Mouse (Mus musculus) macrophage (primary cell): ENCODE measurements around the gene Sgpp2. TPM values are rescaled to one million over a fixed set of nuclear protein-coding genes. Genes with fewer than 3 reads are reported as not detected.

Experiments
- H3K27ac ChIP-seq: fragments of 350-480 bp; formaldehyde crosslinking; 2 replicates; pipeline ENCODE4 v1.9.0; 2021
- H3K36me3 ChIP-seq: fragments of 350-480 bp; formaldehyde crosslinking; 2 replicates; pipeline ENCODE4 v1.9.0; 2021; ENCODE audit errors: inconsistent target
- H3K4me3 ChIP-seq: fragments of 350-480 bp; formaldehyde crosslinking; 2 replicates; pipeline ENCODE4 v1.9.0; 2021; ENCODE audit errors: inconsistent target
- H3K79me2 ChIP-seq: fragments of 350-480 bp; formaldehyde crosslinking; 2 replicates; pipeline ENCODE4 v1.9.0; 2021; ENCODE audit errors: inconsistent target
- WGBS: methylation state at CpG from one replicate; pipeline ENCODE4 v1.1.7; 2026; ENCODE audit warnings: inconsistent platforms; ENCODE audit not compliant: missing documents; 5-methylcytosine and 5-hydroxymethylcytosine counted together
- polyA plus RNA-seq: library from polyadenylated mRNA; stranded (reverse); fragments of 250-400 nt; gene quantifications from 3 replicates; pipeline ENCODE4 v1.2.4, GENCODE M21; 2018; ENCODE audit warnings: inconsistent platforms

Gene Sgpp2
- polyA plus RNA-seq, 1 experiment from 2014 or later = not detected

DNA sequence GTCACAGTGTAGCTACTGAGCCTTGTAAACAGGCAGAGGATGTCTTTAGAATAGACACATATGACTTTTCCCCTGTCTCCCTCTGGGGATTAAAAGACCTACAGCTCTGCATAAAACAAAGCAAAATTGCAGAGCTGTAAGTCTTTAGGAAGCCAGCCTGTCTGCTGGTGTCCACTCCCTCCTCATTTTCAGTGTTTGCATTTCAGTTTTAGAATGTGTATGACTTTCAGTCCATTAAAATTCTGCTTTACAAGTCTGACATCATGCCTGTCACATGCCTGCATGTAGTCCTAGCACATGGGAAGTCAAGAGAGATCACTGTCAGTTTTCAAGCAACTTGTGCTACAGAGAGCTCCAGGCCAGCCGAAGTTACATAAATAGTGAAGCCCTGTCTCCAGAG, 47.7 kb downstream of the Sgpp2 start:
- H3K27ac ChIP-seq = no peak overlapping the region
- H3K4me3 ChIP-seq = no peak overlapping the region
- H3K79me2 ChIP-seq = no peaks in the 10 kb centered on the region
- no peaks in the 10 kb centered on the region for H3K36me3 ChIP-seq
- 100% methylated on average over 1 of the region's 1 CpGs for WGBS

DNA sequence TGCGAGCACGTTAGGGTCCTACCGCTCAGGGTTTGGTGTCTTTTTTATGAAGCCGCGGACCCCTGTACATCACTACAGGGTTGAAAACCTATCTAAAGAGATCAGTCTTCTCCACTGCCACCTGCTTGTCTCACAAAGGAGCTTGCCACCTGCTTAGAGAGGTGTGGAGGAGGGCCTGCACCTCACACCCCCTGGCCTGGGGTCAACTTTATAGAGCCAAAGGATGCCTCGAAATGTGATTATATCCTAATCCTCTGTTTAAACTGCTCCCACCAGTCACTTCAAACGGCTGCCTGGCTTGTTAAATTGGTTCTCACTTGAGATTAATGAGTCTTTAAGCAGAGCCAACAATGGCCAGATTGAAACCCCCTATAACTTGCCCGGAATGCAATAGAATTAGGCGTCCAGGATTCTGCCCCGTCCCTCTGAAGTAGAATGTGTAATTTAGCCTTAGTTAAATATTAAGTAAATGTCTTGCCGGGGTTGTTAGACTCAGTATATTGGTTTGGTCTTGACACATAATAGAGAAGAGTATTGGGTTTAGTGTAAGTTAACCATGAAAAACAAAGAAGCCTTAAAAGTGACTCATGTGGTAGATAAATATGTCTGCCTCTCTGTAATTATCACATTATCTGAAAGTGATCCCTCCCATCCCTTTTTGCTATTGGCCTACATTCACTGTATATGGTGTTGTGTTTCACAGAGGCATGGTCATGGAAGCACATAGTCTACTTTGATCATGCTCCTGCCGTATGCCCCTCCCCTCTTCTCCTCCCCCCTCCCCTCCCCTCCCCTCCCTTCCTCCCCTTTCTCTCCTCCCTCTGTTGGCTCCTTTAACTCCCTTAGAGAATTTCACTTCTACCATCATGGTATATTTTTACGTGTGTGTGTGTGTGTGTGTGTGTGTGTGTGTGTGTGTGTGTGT, 54.1 kb downstream of the Sgpp2 start:
- Histone ChIP-seq H3K79me2 (no peaks in the 10 kb centered on the region), H3K36me3 (no peaks in the 10 kb centered on the region), H3K27ac (no peak overlapping the region), H3K4me3 (no peak overlapping the region)
- WGBS = 81% methylated on average over 11 of the region's 13 CpGs

DNA sequence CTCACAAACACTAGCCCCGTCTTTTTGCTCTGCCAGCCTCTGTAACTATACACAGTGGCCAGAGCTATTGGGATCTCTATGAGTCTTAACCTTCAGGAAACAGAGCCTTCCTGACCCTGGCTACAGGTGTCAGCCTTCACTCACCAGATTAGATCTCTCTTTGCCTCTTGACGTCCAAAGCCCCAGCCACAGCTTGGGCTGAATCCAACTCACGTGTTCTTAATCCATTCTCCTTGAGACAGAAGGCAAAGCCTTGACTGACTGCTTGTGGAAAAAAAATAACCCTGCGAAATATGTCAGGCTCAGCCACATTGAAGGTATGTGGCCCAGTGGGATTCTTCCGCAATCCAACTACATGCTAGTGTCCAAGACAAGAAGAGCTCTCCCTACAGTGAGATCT, 57.7 kb downstream of the Sgpp2 start:
- Histone ChIP-seq H3K4me3 (no peak overlapping the region), H3K27ac (no peak overlapping the region), H3K79me2 (no peaks in the 10 kb centered on the region), H3K36me3 (no peaks in the 10 kb centered on the region)
- WGBS = 62% methylated on average over 5 of the region's 5 CpGs

DNA sequence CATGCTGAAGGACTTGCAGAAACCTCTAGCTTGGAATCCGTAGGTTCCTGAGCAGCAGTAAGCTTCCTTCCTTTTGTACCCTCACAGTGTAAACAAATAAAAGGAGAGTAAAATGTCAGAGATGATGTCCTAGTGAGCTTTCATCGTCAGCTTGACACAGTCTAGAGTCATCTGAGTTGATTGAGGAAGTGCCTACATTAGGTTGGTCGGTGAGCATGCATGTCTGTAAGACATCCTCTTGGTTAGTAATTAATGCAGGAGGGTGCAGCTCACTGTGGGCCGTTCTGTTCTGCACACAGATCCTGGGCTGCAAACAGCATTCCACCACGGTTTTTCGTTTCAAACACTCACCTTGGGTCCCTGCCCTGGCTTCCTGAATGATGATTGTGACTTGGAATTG, 60.0 kb downstream of the Sgpp2 start:
- Histone ChIP-seq H3K79me2 (no peaks in the 10 kb centered on the region), H3K27ac (no peak overlapping the region), H3K36me3 (no peaks in the 10 kb centered on the region), H3K4me3 (no peak overlapping the region)
- 29% methylated on average over 6 of the region's 6 CpGs for WGBS

DNA sequence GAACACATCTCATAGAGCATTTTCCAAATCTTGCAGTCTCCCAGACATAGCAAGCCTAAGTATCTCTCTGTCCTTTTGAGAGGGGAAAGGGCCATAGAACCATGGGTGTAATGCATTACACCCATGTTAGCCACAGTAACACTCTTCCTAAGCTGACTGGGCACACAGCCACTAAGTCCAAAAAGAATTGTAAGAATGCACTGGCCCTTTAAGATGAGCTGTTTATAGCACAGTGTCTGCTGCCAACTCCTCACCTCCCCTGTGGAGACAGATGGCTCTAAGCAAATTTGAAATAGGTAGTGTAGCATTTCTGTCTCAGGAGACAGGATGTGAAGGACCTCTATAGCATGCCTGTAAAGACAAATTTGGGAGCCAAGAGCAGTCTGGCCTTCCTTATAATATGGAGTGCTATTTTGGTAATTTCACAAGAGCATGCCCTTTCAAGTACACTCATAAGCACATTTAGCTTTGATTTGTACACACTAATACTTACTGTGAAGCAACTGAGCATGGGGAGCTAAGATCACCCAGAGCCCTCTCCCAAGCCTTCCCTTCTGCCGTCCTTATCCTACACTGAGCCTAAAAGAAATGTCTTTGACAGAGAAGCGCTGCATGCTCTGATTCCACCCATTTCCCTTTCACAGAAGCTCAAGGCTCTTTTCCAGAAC, 61.6 kb downstream of the Sgpp2 start:
- WGBS = 72% methylated on average over 2 of the region's 2 CpGs
- Histone ChIP-seq H3K4me3 (no peak overlapping the region), H3K27ac (no peak overlapping the region), H3K36me3 (no peaks in the 10 kb centered on the region), H3K79me2 (no peaks in the 10 kb centered on the region)

DNA sequence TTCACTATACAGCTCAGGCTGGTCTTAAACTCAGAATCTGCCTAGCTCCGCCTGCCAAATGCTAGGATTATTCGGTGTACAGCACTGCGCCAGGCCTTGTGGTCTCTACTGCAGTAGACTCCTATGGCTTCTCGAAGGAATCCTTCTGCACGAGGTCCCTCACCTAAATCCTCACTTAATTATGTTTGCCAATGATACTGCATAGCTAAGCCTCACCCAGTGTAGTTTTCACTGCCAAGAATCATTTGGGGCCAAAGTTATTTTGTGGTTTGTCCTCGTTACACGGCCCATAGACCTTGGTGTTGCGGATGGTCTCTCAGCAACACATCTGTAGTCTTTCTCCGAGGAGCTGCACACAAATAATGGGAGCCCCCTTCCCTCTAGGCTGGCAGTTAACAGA, 62.2 kb downstream of the Sgpp2 start:
- no peaks in the 10 kb centered on the region for H3K79me2 ChIP-seq
- 89% methylated on average over 9 of the region's 9 CpGs for WGBS
- no peak overlapping the region for H3K27ac ChIP-seq
- H3K4me3 ChIP-seq = no peak overlapping the region
- H3K36me3 ChIP-seq = no peaks in the 10 kb centered on the region

DNA sequence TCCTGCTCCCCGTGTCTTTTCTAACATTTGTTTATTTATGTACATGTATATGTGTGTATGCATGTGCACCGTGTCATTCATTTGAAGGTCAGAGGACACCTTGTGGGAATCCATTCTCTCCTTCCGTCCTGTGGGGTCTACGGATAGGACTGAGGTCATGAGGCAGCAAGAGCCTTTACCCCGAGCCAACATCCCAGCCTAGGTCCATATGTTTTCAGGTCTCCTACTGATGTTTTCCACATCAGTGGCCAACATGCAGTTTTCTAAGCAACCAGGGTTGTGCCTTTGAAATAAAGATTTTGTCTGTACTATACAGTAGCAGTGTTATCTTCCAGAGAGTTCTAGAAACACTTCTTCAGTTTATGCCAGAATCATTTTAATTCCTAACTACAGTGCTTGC, 63.7 kb downstream of the Sgpp2 start:
- Histone ChIP-seq H3K4me3 (no peak overlapping the region), H3K36me3 (no peaks in the 10 kb centered on the region), H3K27ac (no peak overlapping the region), H3K79me2 (no peaks in the 10 kb centered on the region)
- WGBS = 97% methylated on average over 4 of the region's 5 CpGs

DNA sequence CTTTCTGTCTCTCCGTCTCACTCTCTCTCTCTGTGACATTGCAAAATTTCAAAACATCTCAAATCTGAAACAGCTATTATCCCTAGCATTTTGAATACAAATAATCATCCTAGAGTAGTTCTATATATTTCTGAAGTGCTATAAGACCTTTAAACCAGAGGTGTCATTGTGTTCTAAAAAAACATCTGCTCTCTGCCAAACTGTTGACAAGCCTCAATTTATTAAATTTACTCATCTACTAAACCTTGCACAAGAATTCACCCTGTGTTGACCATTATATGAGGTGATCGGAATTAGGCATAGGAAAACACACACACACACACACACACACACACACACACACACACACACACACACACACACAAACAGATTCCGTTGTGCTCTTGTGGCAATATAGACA, 64.9 kb downstream of the Sgpp2 start:
- 90% methylated on average over 2 of the region's 3 CpGs for WGBS
- no peaks in the 10 kb centered on the region for H3K79me2 ChIP-seq
- H3K36me3 ChIP-seq = no peaks in the 10 kb centered on the region
- H3K4me3 ChIP-seq = no peak overlapping the region
- no peak overlapping the region for H3K27ac ChIP-seq

DNA sequence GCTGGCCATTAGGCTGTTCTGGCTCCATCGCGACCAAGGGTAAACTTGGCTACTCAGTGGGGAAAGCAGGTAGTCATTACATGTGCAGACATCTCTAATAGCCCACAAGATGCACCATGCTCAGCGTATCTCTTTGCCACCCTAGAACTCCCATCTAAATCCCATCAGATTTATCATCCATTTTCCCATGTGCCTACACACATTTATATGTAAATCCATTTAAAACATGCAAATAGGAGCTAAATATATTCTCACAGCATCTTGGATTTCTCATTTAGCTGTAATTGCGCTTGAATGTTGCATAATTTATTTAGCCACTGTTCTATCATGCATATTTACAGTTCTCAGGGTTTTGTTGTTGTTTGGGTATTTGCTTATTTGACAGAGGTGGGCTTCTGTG, 70.8 kb downstream of the Sgpp2 start:
- WGBS = 90% methylated on average over 4 of the region's 4 CpGs
- Histone ChIP-seq H3K27ac (no peak overlapping the region), H3K4me3 (no peak overlapping the region), H3K79me2 (no peaks in the 10 kb centered on the region), H3K36me3 (no peaks in the 10 kb centered on the region)

DNA sequence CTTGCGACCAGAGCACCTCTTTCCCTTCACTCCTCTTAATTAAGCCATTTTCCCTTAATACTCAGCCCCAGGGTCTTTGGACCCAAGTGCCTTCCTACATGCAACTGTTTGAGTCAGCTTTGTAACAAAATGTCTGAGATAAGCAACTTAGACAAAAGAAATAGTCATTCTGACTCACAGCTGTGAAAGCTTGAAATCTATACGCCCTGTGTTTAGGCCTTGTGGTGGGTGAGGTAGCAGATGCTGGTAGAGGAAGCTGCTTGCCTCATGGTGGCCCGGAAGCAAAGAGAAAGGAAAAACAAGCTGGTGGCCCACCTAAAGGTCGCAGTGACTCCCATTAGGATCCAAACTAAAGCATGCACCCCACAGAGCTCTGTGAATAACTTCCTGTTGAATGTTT, 77.7 kb downstream of the Sgpp2 start:
- WGBS = 66% methylated on average over 4 of the region's 4 CpGs
- Histone ChIP-seq H3K4me3 (no peak overlapping the region), H3K79me2 (no peaks in the 10 kb centered on the region), H3K27ac (no peak overlapping the region), H3K36me3 (no peaks in the 10 kb centered on the region)

DNA sequence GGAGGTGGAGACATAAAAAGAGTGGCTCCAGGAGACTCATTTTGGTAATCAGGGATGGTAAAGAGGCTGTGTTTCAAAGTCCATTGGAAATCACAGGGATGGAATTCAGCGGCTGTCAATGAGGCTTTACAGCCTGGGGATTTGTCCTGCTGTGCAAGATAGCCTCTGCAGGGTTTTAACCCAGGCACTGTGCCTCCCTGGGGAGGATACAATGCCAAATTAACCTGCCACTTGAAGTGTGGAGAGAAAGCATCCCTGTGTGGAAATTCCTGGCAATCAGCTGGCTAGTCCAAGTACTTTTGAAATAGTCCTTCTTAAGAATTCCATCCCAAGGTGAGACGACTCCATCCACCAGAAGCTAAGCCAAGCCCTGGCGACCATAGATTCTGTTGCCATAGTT, 78.7 kb downstream of the Sgpp2 start:
- Histone ChIP-seq H3K36me3 (no peaks in the 10 kb centered on the region), H3K79me2 (no peaks in the 10 kb centered on the region), H3K27ac (no peak overlapping the region), H3K4me3 (no peak overlapping the region)
- WGBS = 78% methylated on average over 3 of the region's 3 CpGs

DNA sequence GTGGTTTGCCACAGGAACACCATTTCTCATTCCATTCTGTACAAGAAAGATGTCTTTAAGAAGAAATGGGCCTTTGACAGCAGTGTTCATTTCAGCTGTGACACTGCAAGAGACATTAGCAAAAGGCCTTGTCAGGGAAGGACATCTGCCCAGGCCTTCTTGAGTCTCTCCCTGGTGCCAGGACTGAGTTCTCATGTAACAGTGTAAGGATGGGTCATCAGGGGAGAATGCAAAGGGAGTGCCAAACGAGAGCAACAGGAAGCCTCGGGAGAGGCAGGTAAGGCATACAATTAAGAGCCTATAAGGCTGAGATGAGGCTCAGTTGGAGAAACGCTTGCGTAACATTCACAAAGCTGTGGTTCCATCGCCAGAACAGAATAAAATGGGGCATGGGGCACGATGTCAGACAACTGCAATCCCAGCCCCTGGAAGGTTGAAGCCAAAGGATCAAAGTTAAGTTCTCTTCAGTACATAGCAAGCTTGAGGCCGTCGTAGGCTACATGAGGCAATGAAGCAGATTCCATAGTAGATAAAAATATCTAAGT, 85.1 kb downstream of the Sgpp2 start:
- H3K4me3 ChIP-seq = no peak overlapping the region
- no peaks in the 10 kb centered on the region for H3K36me3 ChIP-seq
- no peak overlapping the region for H3K27ac ChIP-seq
- 84% methylated on average over 8 of the region's 8 CpGs for WGBS
- no peaks in the 10 kb centered on the region for H3K79me2 ChIP-seq

DNA sequence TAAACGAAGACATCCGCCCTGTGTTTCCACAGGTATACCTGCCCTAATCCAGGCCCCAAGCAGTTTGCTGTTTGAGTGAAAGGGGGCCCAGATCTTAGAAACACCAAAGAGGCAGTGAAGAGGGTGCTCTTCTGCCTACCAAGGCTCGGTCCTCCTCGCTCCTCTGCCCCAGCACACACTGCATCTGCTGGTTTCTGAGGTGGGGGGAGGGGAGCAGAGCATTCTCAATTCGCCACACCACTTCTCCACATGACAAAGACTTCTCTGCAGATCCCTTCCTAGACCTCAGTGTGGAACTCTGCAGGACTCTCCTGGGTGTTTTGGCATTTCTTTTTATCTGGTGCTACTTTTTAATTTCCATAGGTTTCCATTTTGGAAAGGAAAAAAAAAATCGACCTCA, 85.6 kb downstream of the Sgpp2 start:
- WGBS = 76% methylated on average over 6 of the region's 6 CpGs

DNA sequence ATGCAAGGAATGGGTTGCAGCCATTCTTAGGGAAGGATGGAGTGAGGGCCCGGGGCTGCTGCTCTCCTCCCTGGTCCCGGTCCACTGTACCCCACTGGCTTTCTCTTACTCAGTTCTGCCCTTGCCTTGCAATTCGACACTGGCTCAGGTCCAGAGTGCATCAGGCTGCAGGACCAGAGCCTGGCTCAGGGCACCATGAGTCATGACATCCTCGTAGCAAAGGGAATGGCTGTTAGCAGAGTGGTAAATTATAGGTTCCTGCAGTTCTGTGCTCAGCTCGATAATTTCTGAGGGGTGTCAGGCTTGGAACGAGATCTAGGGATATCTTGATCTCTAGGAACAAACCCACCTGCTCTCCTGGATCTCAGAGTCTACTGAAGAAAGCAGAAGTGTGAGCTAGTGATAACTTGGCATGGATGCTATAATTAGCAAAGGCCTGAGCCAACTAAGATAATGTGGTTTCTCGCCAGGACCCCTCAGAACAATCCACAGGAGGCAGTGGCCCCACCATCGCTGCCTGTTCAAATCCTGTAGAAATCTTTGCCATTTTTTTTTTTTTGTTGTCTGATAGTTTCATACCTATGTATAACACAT, 86.3 kb downstream of the Sgpp2 start:
- no peaks in the 10 kb centered on the region for H3K36me3 ChIP-seq
- no peak overlapping the region for H3K4me3 ChIP-seq
- no peaks in the 10 kb centered on the region for H3K79me2 ChIP-seq
- H3K27ac ChIP-seq = no peak overlapping the region
- WGBS = 29% methylated on average over 8 of the region's 8 CpGs

More for the DNA sequence above, 85.6 kb downstream of the Sgpp2 start:
- no peak overlapping the region for H3K4me3 ChIP-seq
- H3K36me3 ChIP-seq = no peaks in the 10 kb centered on the region
- H3K79me2 ChIP-seq = no peaks in the 10 kb centered on the region
- H3K27ac ChIP-seq = no peak overlapping the region

DNA sequence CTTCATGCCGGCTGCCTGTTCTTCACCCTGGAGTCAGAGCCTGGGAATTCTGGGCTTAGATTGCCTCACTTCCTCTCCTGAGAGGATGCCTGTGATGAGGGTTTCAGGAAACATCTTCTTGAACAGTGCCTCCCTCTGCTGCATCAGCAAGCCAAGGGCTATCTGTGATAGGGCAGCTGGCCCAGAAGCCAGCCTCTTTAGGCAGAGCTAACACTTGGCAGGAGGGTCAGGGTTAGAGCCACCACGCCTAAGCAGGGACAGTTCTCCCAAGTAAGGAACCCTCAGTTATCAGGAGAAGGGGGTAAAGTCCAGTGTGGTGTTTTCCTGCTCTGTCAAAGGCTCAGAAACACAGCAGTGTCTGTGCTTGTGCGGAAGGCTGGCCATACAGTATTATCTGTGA, 89.6 kb downstream of the Sgpp2 start:
- no peaks in the 10 kb centered on the region for H3K79me2 ChIP-seq
- no peaks in the 10 kb centered on the region for H3K36me3 ChIP-seq
- WGBS = 73% methylated on average over 3 of the region's 3 CpGs
- no peak overlapping the region for H3K27ac ChIP-seq
- no peak overlapping the region for H3K4me3 ChIP-seq
